Mouse (Mus musculus) heart, embryonic 16.5 days (tissue): ENCODE results near the gene C330021F23Rik. TPM values are rescaled to one million over a fixed set of nuclear protein-coding genes. Genes with fewer than 3 reads are reported as not detected.

ENCODE experiments used
- ATAC-seq: fragments of 200-750 bp; cut with Nextera tagmentation; replicated peaks from 2 replicates; pipeline ENCODE4 v1.8.0; 2017; ENCODE audit warnings: moderate number of reproducible peaks; ENCODE audit not compliant: insufficient read depth, low FRiP score; ENCODE audit errors: extremely low read depth
- H3K27ac ChIP-seq: fragments of 300-500 bp; sonication (generic); 2 replicates; pipeline ENCODE4 v1.5.1; 2014; ENCODE audit warnings: mild to moderate bottlenecking, low read length, control low read depth, moderate library complexity
- H3K27me3 ChIP-seq: fragments of 300-500 bp; sonication (generic); 2 replicates; pipeline ENCODE4 v1.6.1; 2014; ENCODE audit warnings: low read length, mixed read lengths; ENCODE audit not compliant: control insufficient read depth, insufficient read depth
- H3K36me3 ChIP-seq: fragments of 300-500 bp; sonication (generic); 2 replicates; pipeline ENCODE4 v1.6.1; 2014; ENCODE audit not compliant: control insufficient read depth, insufficient read depth
- H3K4me1 ChIP-seq: fragments of 300-500 bp; sonication (generic); 2 replicates; pipeline ENCODE4 v1.6.1; 2014; ENCODE audit warnings: low read length, mixed read lengths; ENCODE audit not compliant: control insufficient read depth, insufficient read depth
- H3K4me2 ChIP-seq: fragments of 300-500 bp; sonication (generic); 2 replicates; pipeline ENCODE4 v1.6.1; 2014; ENCODE audit warnings: low read depth, mild to moderate bottlenecking, control low read depth, low read length
- H3K4me3 ChIP-seq: fragments of 300-500 bp; sonication (generic); 2 replicates; pipeline ENCODE4 v1.5.1; 2014; ENCODE audit warnings: mild to moderate bottlenecking, control low read depth, low read length
- H3K9ac ChIP-seq: fragments of 300-500 bp; sonication (generic); 2 replicates; pipeline ENCODE4 v1.6.1; 2014; ENCODE audit warnings: low read length, control low read depth
- H3K9me3 ChIP-seq: fragments of 300-500 bp; sonication (generic); replicated peaks from 2 replicates; pipeline ENCODE4 v1.6.1; 2016; ENCODE audit warnings: low read length; ENCODE audit not compliant: control insufficient read depth
- WGBS: fragments of 180-500 bp; shearing (Covaris S2); extraction: QIAGEN DNeasy Blood & Tissue Kit; methylation state at CpG from one replicate; pipeline ENCODE4 v1.1.7; 2014; 5-methylcytosine and 5-hydroxymethylcytosine counted together
- polyA plus RNA-seq: library from polyadenylated mRNA; unstranded; fragments of >200 nt; fragmentation: Nextera tagmentation; extraction: Ambion mirVana; gene quantifications from 2 replicates; pipeline ENCODE4 v1.2.1, GENCODE M21; 2015

The C330021F23Rik gene
- polyA plus RNA-seq, 1 experiment from 2014 or later, result 4.9 TPM

- Histone ChIP-seq H3K9me3 (no peaks in the 10 kb centered on the region), H3K27me3 (no peaks in the 10 kb centered on the region), H3K4me1 (peaks cover 8% of the 10 kb centered on the region), H3K9ac (no peak overlapping the region), H3K4me3 (no peak overlapping the region), H3K4me2 (no peak overlapping the region), H3K36me3 (no peaks in the 10 kb centered on the region), H3K27ac (no peak overlapping the region)
- ATAC-seq, result no peak
- WGBS, result 46% methylated on average over 5 of the region's 5 CpGs
Observed at GRCm38 (mm10) chr8:3626971-3627370, 59.2 kb downstream of the C330021F23Rik start.

DNA sequence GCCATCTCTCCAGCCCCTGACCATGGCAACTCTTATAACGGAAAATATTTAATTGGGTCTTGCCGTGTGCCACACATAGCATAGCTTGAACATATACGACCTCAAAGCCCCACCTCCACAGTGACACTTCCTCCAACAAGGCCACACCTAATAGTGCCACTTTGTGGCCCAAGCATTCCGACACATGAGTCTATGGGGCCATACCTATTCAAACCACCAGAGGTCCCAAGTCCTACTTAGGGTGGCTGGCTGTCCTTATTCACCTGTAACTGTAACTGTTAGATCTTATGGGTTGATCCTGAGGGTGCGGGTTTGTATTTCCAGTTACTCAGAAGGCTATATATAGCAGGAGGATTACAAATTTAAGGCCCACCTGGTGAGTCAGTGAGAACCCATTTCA lies 60.2 kb downstream of the C330021F23Rik start:
- peaks cover 5% of the 10 kb centered on the region; the same call in 1 of the 2 replicates for H3K4me1 ChIP-seq
- no peaks in the 10 kb centered on the region for H3K9me3 ChIP-seq
- no peak overlapping the region for H3K27ac ChIP-seq
- no peaks in the 10 kb centered on the region for H3K27me3 ChIP-seq
- H3K4me2 ChIP-seq, result no peak overlapping the region
- no peak for ATAC-seq
- no peak overlapping the region for H3K4me3 ChIP-seq
- no peaks in the 10 kb centered on the region for H3K36me3 ChIP-seq
- no peak overlapping the region for H3K9ac ChIP-seq
- 25% methylated on average over 5 of the region's 5 CpGs for whole genome bisulfite sequencing

- H3K27me3 ChIP-seq, result no peaks in the 10 kb centered on the region
- H3K4me2 ChIP-seq, result peak within 1 kb of the TSS; percentile 85
- H3K4me1 ChIP-seq, result peaks cover 5% of the 10 kb centered on the region; the same call in 1 of the 2 replicates
- peak; percentile 85 for ATAC-seq
- H3K4me3 ChIP-seq, result peak within 1 kb of the TSS; percentile 54
- H3K9ac ChIP-seq, result peak within 1 kb of the TSS; percentile 69
- no peak within 1 kb of the TSS for H3K27ac ChIP-seq
- H3K9me3 ChIP-seq, result no peaks in the 10 kb centered on the region
- WGBS, result 3% methylated on average over 47 of the region's 47 CpGs
- H3K36me3 ChIP-seq, result no peaks in the 10 kb centered on the region
Observed at GRCm38 (mm10) chr8:3630647-3631477, 63.1 kb downstream of the C330021F23Rik start, which contains the start of gene Stxbp2. Gene Stxbp2 (plus strand): TSS chr8:3630955.

- WGBS, result 9% methylated on average over 8 of the region's 8 CpGs
- peak overlapping the region; percentile 85 for H3K4me2 ChIP-seq
- H3K4me1 ChIP-seq, result peaks cover 5% of the 10 kb centered on the region; the same call in 1 of the 2 replicates
- no peaks in the 10 kb centered on the region for H3K27me3 ChIP-seq
- H3K9me3 ChIP-seq, result no peaks in the 10 kb centered on the region
- H3K9ac ChIP-seq, result peak overlapping the region; percentile 69
- no peaks in the 10 kb centered on the region for H3K36me3 ChIP-seq
- ATAC-seq, result peak; percentile 15; the same call in 1 of the 2 replicates
- H3K4me3 ChIP-seq, result peak overlapping the region; percentile 54
- no peak overlapping the region for H3K27ac ChIP-seq
Observed at GRCm38 (mm10) chr8:3631478-3631875, 63.7 kb downstream of the C330021F23Rik start.

Other genes starting within 250 kb of the C330021F23Rik start
- gene A430078G23Rik, start 214.6 kb upstream of the C330021F23Rik start, polyA plus RNA-seq, result 0.84 and 1.6 TPM in 2 replicates
- 6.5 and 6.8 TPM in 2 replicates for gene Arhgef18, start 175.0 kb upstream of the C330021F23Rik start, polyA plus RNA-seq
- gene Pex11g, start 100.3 kb upstream of the C330021F23Rik start, polyA plus RNA-seq, result 5.3 and 6.2 TPM in 2 replicates
- not detected in 2 replicates for gene Tex45, start 97.1 kb upstream of the C330021F23Rik start, polyA plus RNA-seq
- 30.8 and 31.0 TPM in 2 replicates for gene Zfp358, start 74.9 kb upstream of the C330021F23Rik start, polyA plus RNA-seq
- 51.9 and 55.0 TPM in 2 replicates for gene Mcoln1, start 67.5 kb upstream of the C330021F23Rik start, polyA plus RNA-seq
- 16.3 and 18.1 TPM in 2 replicates for gene Pnpla6, start 52.6 kb upstream of the C330021F23Rik start, polyA plus RNA-seq
- 2.1 and 2.3 TPM in 2 replicates for gene Camsap3, start 19.3 kb downstream of the C330021F23Rik start, polyA plus RNA-seq
- 35.6 and 36.8 TPM in 2 replicates for gene Xab2, start 53.3 kb downstream of the C330021F23Rik start, polyA plus RNA-seq
- gene Pet100, start 53.6 kb downstream of the C330021F23Rik start, polyA plus RNA-seq, result 65.9 and 79.7 TPM in 2 replicates
- 0.17 and 0.34 TPM in 2 replicates for gene Pcp2, start 57.6 kb downstream of the C330021F23Rik start, polyA plus RNA-seq
- 47.3 and 50.4 TPM in 2 replicates for gene Stxbp2, start 63.0 kb downstream of the C330021F23Rik start, polyA plus RNA-seq
- not detected in 2 replicates for gene Retn, start 87.8 kb downstream of the C330021F23Rik start, polyA plus RNA-seq
- 0.55 and 0.58 TPM in 2 replicates for gene Mcemp1, start 97.8 kb downstream of the C330021F23Rik start, polyA plus RNA-seq
- 4.3 and 4.4 TPM in 2 replicates for gene Fcor, start 104.4 kb downstream of the C330021F23Rik start, polyA plus RNA-seq
- 32.4 and 35.2 TPM in 2 replicates for gene Trappc5, start 108.3 kb downstream of the C330021F23Rik start, polyA plus RNA-seq
- gene Fcer2a, start 126.2 kb downstream of the C330021F23Rik start, polyA plus RNA-seq, result 0.14 and 0.16 TPM in 2 replicates
- gene Clec4g, start 152.7 kb downstream of the C330021F23Rik start, polyA plus RNA-seq, result 2.0 and 2.6 TPM in 2 replicates
- 0.19 and 0.28 TPM in 2 replicates for gene Cd209a, start 181.0 kb downstream of the C330021F23Rik start, polyA plus RNA-seq